Mouse (Mus musculus) macrophage (primary cell): ENCODE data around the gene Stip1. TPM values are rescaled to one million over a fixed set of nuclear protein-coding genes. Genes with fewer than 3 reads are reported as not detected.
A peak's percentile ranks its signal among the peaks of the same experiment; 100 is the strongest.
"Not testable (repeated sequence)": the region's sequence is repeated elsewhere in the genome, so short reads cannot be mapped to it uniquely, and the experiment has no call there.

ENCODE experiments used
- H3K27ac ChIP-seq: fragments of 350-480 bp; formaldehyde crosslinking; 2 replicates; pipeline ENCODE4 v1.9.0; 2021
- H3K36me3 ChIP-seq: fragments of 350-480 bp; formaldehyde crosslinking; 2 replicates; pipeline ENCODE4 v1.9.0; 2021; ENCODE audit errors: inconsistent target
- H3K4me3 ChIP-seq: fragments of 350-480 bp; formaldehyde crosslinking; 2 replicates; pipeline ENCODE4 v1.9.0; 2021; ENCODE audit errors: inconsistent target
- H3K79me2 ChIP-seq: fragments of 350-480 bp; formaldehyde crosslinking; 2 replicates; pipeline ENCODE4 v1.9.0; 2021; ENCODE audit errors: inconsistent target
- WGBS: methylation state at CpG from one replicate; pipeline ENCODE4 v1.1.7; 2026; ENCODE audit warnings: inconsistent platforms; ENCODE audit not compliant: missing documents; 5-methylcytosine and 5-hydroxymethylcytosine counted together
- polyA plus RNA-seq: library from polyadenylated mRNA; stranded (reverse); fragments of 250-400 nt; gene quantifications from 3 replicates; pipeline ENCODE4 v1.2.4, GENCODE M21; 2018; ENCODE audit warnings: inconsistent platforms
- total RNA-seq, 78 experiments: library from RNA; depleted of rRNA; stranded (reverse); fragments of 250-400 nt; gene quantifications; 1 replicate in 9 of 78; 2 replicates in 24 of 78; 3 replicates in 43 of 78; 4 replicates in 2 of 78; pipeline ENCODE4 v1.2.4; 2018; ENCODE audit warnings: inconsistent platforms in 56 of 78

Gene Stip1
- total RNA-seq (2018; cell fraction: chromatin; rRNA removed) = 10 to 100 TPM; 15.1 to 68.0 (median 30.0) TPM
- total RNA-seq (2018; cell fraction: cytosol; rRNA removed) = 100 to 1,000 TPM in 3 of 26 experiments, 10 to 100 TPM in 23; 58.9 to 126 (median 84.4) TPM
- 10 to 100 TPM; 18.8 to 70.9 (median 47.2) TPM for total RNA-seq (2018; cell fraction: nucleus; rRNA removed)
- 53.3 to 149 TPM (median 126 TPM) in 3 replicates for polyA plus RNA-seq

GRCm38 (mm10) chr19:7039841-7040636 is at the start of gene Stip1:
TSS of gene Stip1 (minus strand) at chr19:7039967.
- WGBS = under 1% methylated on average over 41 of the region's 49 CpGs
- peak within 1 kb of the TSS; percentile 70 for H3K27ac ChIP-seq
- H3K4me3 ChIP-seq = peak within 1 kb of the TSS; percentile 70
- H3K79me2 ChIP-seq = peaks cover 44% of the 10 kb centered on the region
- H3K36me3 ChIP-seq = 0 out of 2 replicates have a peak, but pooled peaks cover 4% of the 10 kb centered on the region

GRCm38 (mm10) chr19:7089050-7089449 is 49.3 kb upstream of the Stip1 start:
- 93% methylated on average over 5 of the region's 5 CpGs for WGBS
- Histone ChIP-seq H3K36me3 (no peaks in the 10 kb centered on the region), H3K4me3 (no peak overlapping the region), H3K79me2 (no peaks in the 10 kb centered on the region), H3K27ac (no peak overlapping the region)

- no peaks in the 10 kb centered on the region for H3K79me2 ChIP-seq
- H3K27ac ChIP-seq = no peak overlapping the region
- H3K36me3 ChIP-seq = no peaks in the 10 kb centered on the region
- WGBS = 30% methylated on average over 9 of the region's 9 CpGs
- no peak overlapping the region for H3K4me3 ChIP-seq
Measured at GRCm38 (mm10) chr19:7088558-7088957, 48.8 kb upstream of the Stip1 start.

- Histone ChIP-seq H3K79me2 (no peaks in the 10 kb centered on the region), H3K4me3 (no peak overlapping the region), H3K27ac (no peak overlapping the region), H3K36me3 (no peaks in the 10 kb centered on the region)
- WGBS = 58% methylated on average over 15 of the region's 15 CpGs
Measured at GRCm38 (mm10) chr19:7084734-7085133, 45.0 kb upstream of the Stip1 start.

GRCm38 (mm10) chr19:7083035-7083794 is 43.4 kb upstream of the Stip1 start:
- Histone ChIP-seq H3K79me2 (no peaks in the 10 kb centered on the region), H3K27ac (no peak overlapping the region), H3K36me3 (no peaks in the 10 kb centered on the region), H3K4me3 (no peak overlapping the region)
- WGBS = 97% methylated on average over 13 of the region's 14 CpGs

- Histone ChIP-seq H3K4me3 (no peak overlapping the region), H3K79me2 (no peaks in the 10 kb centered on the region), H3K36me3 (no peaks in the 10 kb centered on the region), H3K27ac (no peak overlapping the region)
- WGBS = 81% methylated on average over 7 of the region's 7 CpGs
Measured at GRCm38 (mm10) chr19:7081516-7082266, 41.9 kb upstream of the Stip1 start.

- H3K4me3 ChIP-seq = no peak overlapping the region
- no peaks in the 10 kb centered on the region for H3K79me2 ChIP-seq
- WGBS = 93% methylated on average over 7 of the region's 7 CpGs
Measured at GRCm38 (mm10) chr19:7078271-7078670, 38.5 kb upstream of the Stip1 start.

GRCm38 (mm10) chr19:7077666-7078065 is 37.9 kb upstream of the Stip1 start:
- H3K79me2 ChIP-seq = no peaks in the 10 kb centered on the region
- no peak overlapping the region for H3K4me3 ChIP-seq
- H3K36me3 ChIP-seq = no peaks in the 10 kb centered on the region
- 84% methylated on average over 9 of the region's 9 CpGs for WGBS
- H3K27ac ChIP-seq = no peak overlapping the region

More at GRCm38 (mm10) chr19:7078271-7078670, 38.5 kb upstream of the Stip1 start:
- H3K27ac ChIP-seq = no peak overlapping the region
- no peaks in the 10 kb centered on the region for H3K36me3 ChIP-seq

- WGBS = 98% methylated on average over 8 of the region's 11 CpGs
- H3K27ac ChIP-seq, H3K79me2 ChIP-seq, H3K36me3 ChIP-seq, H3K4me3 ChIP-seq: not testable (repeated sequence)
Measured at GRCm38 (mm10) chr19:7075336-7075735, 35.6 kb upstream of the Stip1 start.

- no peaks in the 10 kb centered on the region for H3K79me2 ChIP-seq
- H3K4me3 ChIP-seq = no peak overlapping the region
- H3K36me3 ChIP-seq = no peaks in the 10 kb centered on the region
- H3K27ac ChIP-seq = no peak overlapping the region
- 93% methylated on average over 12 of the region's 12 CpGs for WGBS
Measured at GRCm38 (mm10) chr19:7073997-7074781, 34.4 kb upstream of the Stip1 start.

GRCm38 (mm10) chr19:7072221-7072620 is 32.5 kb upstream of the Stip1 start:
- Histone ChIP-seq H3K36me3 (no peaks in the 10 kb centered on the region), H3K79me2 (no peaks in the 10 kb centered on the region), H3K27ac (no peak overlapping the region), H3K4me3 (no peak overlapping the region)
- 88% methylated on average over 6 of the region's 6 CpGs for WGBS

- H3K4me3 ChIP-seq = no peak overlapping the region
- WGBS = 68% methylated on average over 4 of the region's 4 CpGs
- H3K27ac ChIP-seq = no peak overlapping the region
- no peaks in the 10 kb centered on the region for H3K36me3 ChIP-seq
- H3K79me2 ChIP-seq = no peaks in the 10 kb centered on the region
Measured at GRCm38 (mm10) chr19:7070775-7071174, 31.0 kb upstream of the Stip1 start.

- Histone ChIP-seq H3K27ac (no peak overlapping the region), H3K79me2 (no peaks in the 10 kb centered on the region), H3K4me3 (no peak overlapping the region), H3K36me3 (no peaks in the 10 kb centered on the region)
- WGBS = 76% methylated on average over 31 of the region's 35 CpGs
Measured at GRCm38 (mm10) chr19:7069781-7070763, 30.3 kb upstream of the Stip1 start.
